Mouse (Mus musculus): ENCODE data around the gene Pcna. TPM values are rescaled to one million over a fixed set of nuclear protein-coding genes. Genes with fewer than 3 reads are reported as not detected.
A peak's percentile ranks its signal among the peaks of the same experiment; 100 is the strongest.

The Pcna gene
- polyA plus RNA-seq, 1 experiment from 2014 or later = 112 TPM

DNA sequence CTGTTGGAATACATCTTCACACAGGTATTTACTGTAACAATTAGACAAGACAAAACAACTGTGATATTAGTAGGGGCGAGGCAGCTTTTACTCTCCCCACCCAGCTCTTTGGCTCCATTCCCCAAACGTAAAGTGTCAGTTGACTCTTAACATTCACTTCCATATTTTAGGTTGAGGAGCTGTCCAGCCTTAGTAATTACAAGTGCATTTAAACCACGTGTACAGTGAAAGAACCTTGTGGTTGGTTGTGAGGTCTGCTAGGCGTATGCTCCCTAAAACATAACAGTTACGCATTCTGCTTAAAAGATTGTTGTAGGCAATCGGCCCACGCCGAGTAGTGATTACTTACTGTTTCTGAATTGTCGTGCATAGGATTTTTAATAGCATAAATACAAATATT is 12.1 kb upstream of the Pcna start:
- Histone ChIP-seq H3K9me3 (ENCODE audit: control insufficient read depth, low read length) (no peaks in the 10 kb centered on the region), H3K36me3 (ENCODE audit: control insufficient read depth, insufficient read depth, low read length) (no peaks in the 10 kb centered on the region), H3K27me3 (replicated peaks; ENCODE audit: control insufficient read depth, insufficient read depth, low read length) (no peaks in the 10 kb centered on the region), H3K27ac (ENCODE audit: low read depth, low read length) (no peak overlapping the region), H3K4me1 (ENCODE audit: control insufficient read depth, insufficient read depth, low read depth, low read length) (peaks cover 12% of the 10 kb centered on the region), H3K4me2 (ENCODE audit: low read length) (peak overlapping the region; percentile 54; the same call in 1 of the 2 replicates), H3K9ac (ENCODE audit: low read depth, low read length) (no peak overlapping the region), H3K4me3 (ENCODE audit: low read length) (no peak overlapping the region)
- 89% methylated on average over 9 of the region's 9 CpGs for WGBS
- no peak for ATAC-seq

DNA sequence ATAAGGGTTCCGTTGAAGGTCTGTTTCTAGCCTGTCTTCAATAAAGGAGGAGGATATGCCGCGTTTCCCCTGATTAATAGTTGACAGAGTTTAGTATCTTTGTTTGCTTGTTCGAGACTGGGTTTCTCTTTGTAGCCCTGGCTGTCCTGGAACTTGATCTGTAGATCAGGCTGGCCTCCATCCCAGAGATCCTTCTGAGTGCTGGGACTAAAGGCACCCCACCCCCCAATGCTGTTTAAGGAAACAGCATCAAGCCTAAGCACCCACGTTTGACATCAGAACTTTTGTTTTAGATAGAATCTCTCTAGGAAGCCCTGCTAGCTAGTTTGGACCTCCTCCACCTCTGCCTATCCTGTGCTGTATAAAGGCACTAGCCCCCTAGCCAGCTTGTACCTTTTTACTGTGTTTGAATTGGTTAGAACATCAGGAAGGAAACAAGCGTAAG is 11.2 kb upstream of the Pcna start:
- no peaks in the 10 kb centered on the region for H3K27me3 ChIP-seq (replicated peaks; ENCODE audit: control insufficient read depth, insufficient read depth, low read length)
- ATAC-seq = no peak
- peak overlapping the region; percentile 54 for H3K4me2 ChIP-seq (ENCODE audit: low read length)
- H3K9me3 ChIP-seq (ENCODE audit: control insufficient read depth, low read length) = no peaks in the 10 kb centered on the region
- H3K9ac ChIP-seq (ENCODE audit: low read depth, low read length) = peak overlapping the region; percentile 83
- H3K36me3 ChIP-seq (ENCODE audit: control insufficient read depth, insufficient read depth, low read length) = no peaks in the 10 kb centered on the region
- 13% methylated on average over 6 of the region's 6 CpGs for WGBS
- peak overlapping the region; percentile 83; the same call in 1 of the 2 replicates for H3K27ac ChIP-seq (ENCODE audit: low read depth, low read length)
- H3K4me3 ChIP-seq (ENCODE audit: low read length) = peak overlapping the region; percentile 71
- H3K4me1 ChIP-seq (ENCODE audit: control insufficient read depth, insufficient read depth, low read depth, low read length) = peaks cover 12% of the 10 kb centered on the region

DNA sequence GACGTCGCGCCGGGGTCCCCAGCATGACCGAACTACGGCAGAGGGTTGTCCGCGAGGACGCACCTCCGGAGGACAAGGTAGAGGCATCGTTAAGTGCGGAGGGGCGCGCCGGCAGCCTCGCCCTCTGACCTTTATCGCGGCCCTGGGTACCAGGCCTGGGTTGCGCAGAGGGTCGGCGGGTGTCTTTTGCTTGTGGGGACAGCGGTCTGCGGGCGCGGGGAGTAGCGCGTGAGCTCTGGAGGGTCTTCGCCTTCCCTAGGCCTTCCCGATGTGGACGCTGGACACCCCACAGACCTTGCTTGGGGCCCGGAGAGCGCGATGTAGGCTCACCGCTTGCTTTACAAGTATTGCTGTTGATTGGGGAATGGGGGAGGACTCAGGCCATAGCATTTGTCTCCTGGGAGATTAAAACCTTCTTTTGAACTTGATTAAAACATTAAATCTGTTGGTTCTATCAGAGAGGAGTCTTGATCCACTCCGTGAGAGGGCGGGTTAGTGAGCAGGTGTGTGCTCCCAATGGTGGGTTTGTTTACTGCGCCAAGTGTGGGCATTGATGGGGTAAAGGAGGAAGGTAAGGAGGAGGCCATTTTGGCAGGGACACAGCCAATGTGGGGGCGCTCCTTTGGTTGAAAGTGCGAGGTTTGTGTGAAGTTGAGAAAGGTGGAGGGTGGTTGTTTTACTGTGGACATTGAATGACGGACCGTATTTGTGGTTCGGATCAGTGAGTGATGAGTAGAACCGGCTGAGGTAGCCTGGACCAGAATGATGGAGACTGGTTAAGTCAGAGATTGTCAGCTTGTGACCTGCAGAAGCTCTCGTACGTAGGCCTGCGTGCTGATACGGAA is 10.5 kb upstream of the Pcna start:
- Histone ChIP-seq H3K27ac (ENCODE audit: low read depth, low read length) (peak overlapping the region; percentile 83), H3K36me3 (ENCODE audit: control insufficient read depth, insufficient read depth, low read length) (no peaks in the 10 kb centered on the region), H3K9me3 (ENCODE audit: control insufficient read depth, low read length) (no peaks in the 10 kb centered on the region), H3K27me3 (replicated peaks; ENCODE audit: control insufficient read depth, insufficient read depth, low read length) (no peaks in the 10 kb centered on the region), H3K9ac (ENCODE audit: low read depth, low read length) (peak overlapping the region; percentile 83), H3K4me3 (ENCODE audit: low read length) (peak overlapping the region; percentile 71), H3K4me2 (ENCODE audit: low read length) (peak overlapping the region; percentile 54), H3K4me1 (ENCODE audit: control insufficient read depth, insufficient read depth, low read depth, low read length) (peaks cover 12% of the 10 kb centered on the region)
- ATAC-seq = peak; percentile 35
- under 1% methylated on average over 37 of the region's 47 CpGs for WGBS

DNA sequence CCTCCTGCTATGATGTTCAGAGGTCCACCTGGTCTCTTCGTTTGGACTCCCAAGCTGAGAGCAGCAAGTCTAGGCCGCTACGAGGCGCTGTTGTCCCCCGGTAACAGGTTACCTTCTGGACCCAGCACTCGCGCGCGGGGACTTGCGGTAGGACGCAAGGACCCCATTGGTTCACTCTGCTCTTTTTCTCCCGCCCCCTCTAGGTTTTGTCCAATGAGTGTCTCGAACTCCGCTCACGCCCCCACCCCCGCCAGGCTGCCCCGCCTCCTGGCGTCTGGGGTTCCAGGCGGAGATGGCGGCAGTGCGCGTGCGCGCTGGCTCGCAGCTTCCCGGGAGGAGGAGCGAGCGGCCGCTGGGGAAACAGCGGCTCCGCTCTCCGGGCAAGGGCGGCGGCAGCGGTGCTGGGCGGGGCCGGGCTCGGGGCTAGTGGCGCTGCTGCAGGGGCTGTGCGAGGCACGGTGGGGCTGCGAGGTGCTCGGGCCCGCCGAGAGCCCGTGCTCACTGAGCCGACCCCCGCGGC is 9.8 kb upstream of the Pcna start, which contains the start of gene Cds2:
Gene Cds2 (plus strand): TSS at position 270 of the 520 bp plus-strand sequence.
- H3K27ac ChIP-seq (ENCODE audit: low read depth, low read length) = peak within 1 kb of the TSS; percentile 83

DNA sequence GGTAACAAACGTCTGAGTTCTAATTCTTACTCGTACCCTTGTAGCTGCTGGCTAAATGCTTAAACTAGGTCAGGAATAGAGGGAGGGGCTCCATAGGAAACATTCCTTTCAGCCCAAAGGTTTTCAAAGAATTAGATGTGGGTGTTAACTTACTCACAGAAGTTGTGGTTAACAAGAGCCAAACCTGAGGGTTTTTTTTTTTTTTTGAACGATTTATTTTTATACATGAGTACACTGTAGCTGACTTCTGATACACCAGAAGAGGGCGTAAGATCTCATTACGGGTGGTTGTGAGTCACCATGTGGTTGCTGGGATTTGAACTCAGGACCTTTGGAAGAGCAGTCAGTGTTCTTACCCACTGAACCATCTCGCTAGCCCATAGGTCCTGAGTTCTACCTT is 9.1 kb upstream of the Pcna start:
- Histone ChIP-seq H3K36me3 (ENCODE audit: control insufficient read depth, insufficient read depth, low read length) (no peaks in the 10 kb centered on the region), H3K4me1 (ENCODE audit: control insufficient read depth, insufficient read depth, low read depth, low read length) (peaks cover 12% of the 10 kb centered on the region), H3K27me3 (replicated peaks; ENCODE audit: control insufficient read depth, insufficient read depth, low read length) (no peaks in the 10 kb centered on the region), H3K4me3 (ENCODE audit: low read length) (no peak overlapping the region), H3K9me3 (ENCODE audit: control insufficient read depth, low read length) (no peaks in the 10 kb centered on the region), H3K9ac (ENCODE audit: low read depth, low read length) (no peak overlapping the region), H3K27ac (ENCODE audit: low read depth, low read length) (no peak overlapping the region), H3K4me2 (ENCODE audit: low read length) (no peak overlapping the region)
- no peak for ATAC-seq
- 77% methylated on average over 6 of the region's 6 CpGs for WGBS

More for the DNA sequence above, 9.8 kb upstream of the Pcna start, which contains the start of gene Cds2:
- under 1% methylated on average over 32 of the region's 49 CpGs for whole genome bisulfite sequencing
- no peaks in the 10 kb centered on the region for H3K27me3 ChIP-seq (replicated peaks; ENCODE audit: control insufficient read depth, insufficient read depth, low read length)
- H3K4me1 ChIP-seq (ENCODE audit: control insufficient read depth, insufficient read depth, low read depth, low read length) = peaks cover 12% of the 10 kb centered on the region
- H3K4me3 ChIP-seq (ENCODE audit: low read length) = peak within 1 kb of the TSS; percentile 71
- peak within 1 kb of the TSS; percentile 83 for H3K9ac ChIP-seq (ENCODE audit: low read depth, low read length)
- H3K4me2 ChIP-seq (ENCODE audit: low read length) = peak within 1 kb of the TSS; percentile 64
- H3K9me3 ChIP-seq (ENCODE audit: control insufficient read depth, low read length) = no peaks in the 10 kb centered on the region
- ATAC-seq = peak; percentile 98
- H3K36me3 ChIP-seq (ENCODE audit: control insufficient read depth, insufficient read depth, low read length) = no peaks in the 10 kb centered on the region

DNA sequence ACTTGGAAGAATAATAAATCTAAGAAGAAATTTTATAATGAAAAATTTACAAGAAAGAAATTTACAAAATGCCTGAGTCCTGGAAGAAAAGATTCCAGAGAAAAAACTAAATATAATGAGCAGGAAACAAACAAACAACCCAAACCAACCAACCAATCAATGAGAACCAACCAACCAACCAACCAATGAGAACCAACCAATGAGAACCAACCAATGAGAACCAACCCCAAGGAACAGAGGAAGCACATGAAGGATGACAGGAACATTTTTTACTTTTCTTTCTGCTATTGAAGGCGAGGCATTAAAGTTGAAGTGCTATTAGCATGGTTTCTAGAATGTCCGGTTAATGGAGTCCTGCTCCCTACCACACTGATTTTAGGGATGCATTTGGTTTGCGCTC is 7.5 kb upstream of the Pcna start:
- Histone ChIP-seq H3K4me1 (ENCODE audit: control insufficient read depth, insufficient read depth, low read depth, low read length) (peaks cover 12% of the 10 kb centered on the region), H3K9ac (ENCODE audit: low read depth, low read length) (no peak overlapping the region), H3K4me3 (ENCODE audit: low read length) (no peak overlapping the region), H3K27ac (ENCODE audit: low read depth, low read length) (no peak overlapping the region), H3K9me3 (ENCODE audit: control insufficient read depth, low read length) (no peaks in the 10 kb centered on the region), H3K4me2 (ENCODE audit: low read length) (no peak overlapping the region), H3K36me3 (ENCODE audit: control insufficient read depth, insufficient read depth, low read length) (no peaks in the 10 kb centered on the region), H3K27me3 (replicated peaks; ENCODE audit: control insufficient read depth, insufficient read depth, low read length) (no peaks in the 10 kb centered on the region)
- 95% methylated on average over 3 of the region's 3 CpGs for WGBS
- ATAC-seq = no peak

DNA sequence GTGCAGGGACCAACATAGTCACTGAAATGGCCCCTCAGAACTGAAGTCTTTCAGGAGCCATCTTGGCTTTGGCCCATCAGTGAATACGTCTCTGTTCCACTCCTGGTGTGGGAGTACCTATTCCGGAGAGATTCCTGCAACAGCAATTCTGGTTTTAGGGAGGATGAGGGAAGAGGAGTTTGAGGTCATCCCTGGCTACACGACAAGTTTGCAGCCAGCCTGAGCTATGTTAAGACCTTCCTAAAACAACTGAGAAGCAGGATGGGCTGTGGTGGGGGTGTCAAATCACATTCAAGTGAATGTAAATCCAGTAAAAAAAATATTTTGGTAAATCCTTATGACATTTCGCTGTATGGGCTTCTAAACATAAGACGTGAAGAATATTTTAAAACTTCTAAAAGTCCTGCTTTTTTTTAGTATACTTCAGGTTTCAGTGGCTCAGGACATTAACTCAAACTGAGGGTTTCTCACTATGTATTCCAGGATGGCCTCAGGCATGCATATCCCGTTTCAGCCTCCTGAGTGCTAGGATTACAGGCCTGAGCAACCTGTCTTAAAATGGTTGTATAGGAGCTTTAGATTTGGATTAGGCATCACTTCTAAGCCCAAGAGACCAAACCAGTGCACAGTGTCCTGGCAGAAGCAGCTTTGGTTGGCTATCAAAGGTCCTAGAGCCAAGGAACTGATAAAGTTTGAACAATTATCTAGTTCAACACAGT is 4.4 kb upstream of the Pcna start:
- Histone ChIP-seq H3K9me3 (ENCODE audit: control insufficient read depth, low read length) (no peaks in the 10 kb centered on the region), H3K27me3 (replicated peaks; ENCODE audit: control insufficient read depth, insufficient read depth, low read length) (no peaks in the 10 kb centered on the region), H3K27ac (ENCODE audit: low read depth, low read length) (no peak overlapping the region), H3K4me1 (ENCODE audit: control insufficient read depth, insufficient read depth, low read depth, low read length) (peaks cover 2% of the 10 kb centered on the region), H3K9ac (ENCODE audit: low read depth, low read length) (no peak overlapping the region), H3K36me3 (ENCODE audit: control insufficient read depth, insufficient read depth, low read length) (no peaks in the 10 kb centered on the region), H3K4me2 (ENCODE audit: low read length) (no peak overlapping the region), H3K4me3 (ENCODE audit: low read length) (no peak overlapping the region)
- no peak for ATAC-seq
- WGBS = 93% methylated on average over 6 of the region's 6 CpGs

DNA sequence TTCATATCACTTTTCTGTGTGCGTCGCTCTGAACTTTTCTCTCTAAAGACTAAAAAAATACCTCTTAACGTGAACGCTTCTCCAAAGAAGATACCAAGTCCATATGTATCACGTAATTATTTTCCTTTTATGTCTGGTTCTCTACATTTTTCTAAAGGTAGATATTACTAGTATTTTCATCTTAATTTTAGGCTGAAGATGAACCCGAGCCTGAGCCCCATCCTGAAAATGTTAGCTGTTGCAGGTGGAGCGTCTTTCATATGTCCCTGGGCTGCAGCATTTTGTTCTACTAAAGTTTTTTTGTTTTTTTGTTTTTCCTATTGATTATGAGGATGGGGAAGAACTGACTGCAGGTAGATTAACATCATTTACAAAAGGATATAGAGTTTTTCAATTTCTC is 489 bp upstream of the Pcna start:
- WGBS = 1% methylated on average over 7 of the region's 7 CpGs
- H3K27ac ChIP-seq (ENCODE audit: low read depth, low read length) = peak overlapping the region; percentile 65
- peak overlapping the region; percentile 65 for H3K4me2 ChIP-seq (ENCODE audit: low read length)
- peaks cover 11% of the 10 kb centered on the region for H3K4me1 ChIP-seq (ENCODE audit: control insufficient read depth, insufficient read depth, low read depth, low read length)
- no peaks in the 10 kb centered on the region; the same call in 1 of the 2 replicates for H3K36me3 ChIP-seq (ENCODE audit: control insufficient read depth, insufficient read depth, low read length)
- H3K27me3 ChIP-seq (replicated peaks; ENCODE audit: control insufficient read depth, insufficient read depth, low read length) = no peaks in the 10 kb centered on the region
- H3K9ac ChIP-seq (ENCODE audit: low read depth, low read length) = peak overlapping the region; percentile 64
- H3K4me3 ChIP-seq (ENCODE audit: low read length) = peak overlapping the region; percentile 62
- no peaks in the 10 kb centered on the region for H3K9me3 ChIP-seq (ENCODE audit: control insufficient read depth, low read length)
- no peak for ATAC-seq

DNA sequence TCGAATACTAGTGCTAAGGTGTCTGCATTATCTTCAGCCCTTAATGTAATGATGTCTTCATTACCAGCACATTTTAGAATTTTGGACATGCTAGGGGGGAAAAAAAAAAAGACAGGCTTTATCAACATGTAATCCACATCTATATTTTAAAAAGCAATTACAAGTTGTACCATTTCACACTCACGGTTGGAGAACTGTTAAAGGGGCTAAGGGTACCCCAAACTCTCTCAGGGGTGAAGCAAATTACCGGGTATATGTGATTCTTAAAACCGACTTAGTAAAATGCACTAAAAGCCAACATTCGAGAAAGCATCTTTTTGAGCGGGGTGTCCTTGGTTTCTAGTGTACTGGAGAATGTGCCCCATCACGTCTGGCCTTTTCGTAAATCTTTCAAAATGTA is 1.2 kb downstream of the Pcna start:
- no peak for ATAC-seq
- Histone ChIP-seq H3K27me3 (replicated peaks; ENCODE audit: control insufficient read depth, insufficient read depth, low read length) (no peaks in the 10 kb centered on the region), H3K36me3 (ENCODE audit: control insufficient read depth, insufficient read depth, low read length) (no peaks in the 10 kb centered on the region; the same call in 1 of the 2 replicates), H3K4me2 (ENCODE audit: low read length) (peak overlapping the region; percentile 65), H3K9me3 (ENCODE audit: control insufficient read depth, low read length) (no peaks in the 10 kb centered on the region), H3K9ac (ENCODE audit: low read depth, low read length) (peak overlapping the region; percentile 64), H3K4me1 (ENCODE audit: control insufficient read depth, insufficient read depth, low read depth, low read length) (peaks cover 19% of the 10 kb centered on the region), H3K4me3 (ENCODE audit: low read length) (peak overlapping the region; percentile 62), H3K27ac (ENCODE audit: low read depth, low read length) (no peak overlapping the region)
- WGBS = 8% methylated on average over 8 of the region's 8 CpGs

Data from hindbrain, embryonic 16.5 days (tissue).